Mouse (Mus musculus): ENCODE results near the gene Miox. TPM values are rescaled to one million over a fixed set of nuclear protein-coding genes. Genes with fewer than 3 reads are reported as not detected.

Miox gene
- polyA plus RNA-seq, 1 experiment from 2014 or later = not detected

GRCm38 (mm10) chr15:89374801-89375534, 40.8 kb downstream of the Miox start:
- no peak overlapping the region for H3K9ac ChIP-seq (ENCODE audit: low read length)

GRCm38 (mm10) chr15:89376040-89376439, 41.8 kb downstream of the Miox start:
- no peak overlapping the region for H3K4me3 ChIP-seq (ENCODE audit: low read depth, low read length)
- no peaks in the 10 kb centered on the region for H3K9me3 ChIP-seq (ENCODE audit: control insufficient read depth, low read length)
- TF ChIP-seq EP300 (optimal IDR thresholded peaks at IDR 0.05) = no peak
- no peak for TF ChIP-seq CTCF (IDR thresholded peaks at IDR 0.05; ENCODE audit: low read depth)
- H3K4me2 ChIP-seq (replicated peaks; ENCODE audit: low read depth) = no peak overlapping the region
- H3K9ac ChIP-seq (ENCODE audit: low read length) = no peak overlapping the region
- 82% methylated on average over 7 of the region's 7 CpGs for WGBS
- H3K36me3 ChIP-seq (ENCODE audit: control insufficient read depth, insufficient read depth, low read length) = peaks cover 7% of the 10 kb centered on the region
- ATAC-seq (ENCODE audit: low FRiP score, low TSS enrichment) (no peak), DNase-seq (ENCODE audit: low spot score) (no peak)
- H3K4me1 ChIP-seq (replicated peaks; ENCODE audit: control insufficient read depth, insufficient read depth) = peaks cover 4% of the 10 kb centered on the region; the same call in 1 of the 2 replicates
- no peak overlapping the region for H3K27ac ChIP-seq (replicated peaks)
- H3K27me3 ChIP-seq (ENCODE audit: control insufficient read depth, insufficient read depth, low read length) = peaks cover 8% of the 10 kb centered on the region

More at GRCm38 (mm10) chr15:89374801-89375534, 40.8 kb downstream of the Miox start:
- H3K9me3 ChIP-seq (ENCODE audit: control insufficient read depth, low read length) = no peaks in the 10 kb centered on the region
- no peak overlapping the region for H3K27ac ChIP-seq (replicated peaks)
- WGBS = 93% methylated on average over 17 of the region's 17 CpGs
- no peak overlapping the region for H3K4me3 ChIP-seq (ENCODE audit: low read depth, low read length)
- no peak overlapping the region for H3K4me2 ChIP-seq (replicated peaks; ENCODE audit: low read depth)
- peaks cover 4% of the 10 kb centered on the region; the same call in 1 of the 2 replicates for H3K4me1 ChIP-seq (replicated peaks; ENCODE audit: control insufficient read depth, insufficient read depth)
- TF ChIP-seq EP300 (optimal IDR thresholded peaks at IDR 0.05) = no peak
- no peak for TF ChIP-seq CTCF (IDR thresholded peaks at IDR 0.05; ENCODE audit: low read depth)
- peaks cover 11% of the 10 kb centered on the region for H3K36me3 ChIP-seq (ENCODE audit: control insufficient read depth, insufficient read depth, low read length)
- ATAC-seq (ENCODE audit: low FRiP score, low TSS enrichment) (no peak), DNase-seq (ENCODE audit: low spot score) (no peak)
- H3K27me3 ChIP-seq (ENCODE audit: control insufficient read depth, insufficient read depth, low read length) = peaks cover 8% of the 10 kb centered on the region

GRCm38 (mm10) chr15:89376957-89377356, 42.8 kb downstream of the Miox start, which contains the start of gene Tymp:
Gene Tymp (minus strand): TSS chr15:89377039.
- peaks cover 3% of the 10 kb centered on the region for H3K36me3 ChIP-seq (ENCODE audit: control insufficient read depth, insufficient read depth, low read length)
- 22% methylated on average over 16 of the region's 16 CpGs for WGBS
- no peak for DNase-seq (ENCODE audit: low spot score)

GRCm38 (mm10) chr15:89377362-89377761, 43.2 kb downstream of the Miox start:
- no peak for ATAC-seq (ENCODE audit: low FRiP score, low TSS enrichment)
- Histone ChIP-seq H3K4me1 (replicated peaks; ENCODE audit: control insufficient read depth, insufficient read depth) (peaks cover 4% of the 10 kb centered on the region; the same call in 1 of the 2 replicates), H3K27ac (replicated peaks) (no peak overlapping the region), H3K4me2 (replicated peaks; ENCODE audit: low read depth) (no peak overlapping the region), H3K4me3 (ENCODE audit: low read depth, low read length) (no peak overlapping the region), H3K9me3 (ENCODE audit: control insufficient read depth, low read length) (no peaks in the 10 kb centered on the region), H3K36me3 (ENCODE audit: control insufficient read depth, insufficient read depth, low read length) (no peaks in the 10 kb centered on the region), H3K9ac (ENCODE audit: low read length) (no peak overlapping the region), H3K27me3 (ENCODE audit: control insufficient read depth, insufficient read depth, low read length) (peaks cover 8% of the 10 kb centered on the region)
- 4% methylated on average over 18 of the region's 18 CpGs for WGBS
- DNase-seq (ENCODE audit: low spot score) = no peak
- TF ChIP-seq CTCF (IDR thresholded peaks at IDR 0.05; ENCODE audit: low read depth) = no peak
- TF ChIP-seq EP300 (optimal IDR thresholded peaks at IDR 0.05) = no peak

More at GRCm38 (mm10) chr15:89376957-89377356, 42.8 kb downstream of the Miox start, which contains the start of gene Tymp:
- Histone ChIP-seq H3K9me3 (ENCODE audit: control insufficient read depth, low read length) (no peaks in the 10 kb centered on the region), H3K4me3 (ENCODE audit: low read depth, low read length) (no peak within 1 kb of the TSS), H3K4me2 (replicated peaks; ENCODE audit: low read depth) (no peak within 1 kb of the TSS), H3K9ac (ENCODE audit: low read length) (no peak within 1 kb of the TSS), H3K4me1 (replicated peaks; ENCODE audit: control insufficient read depth, insufficient read depth) (peaks cover 4% of the 10 kb centered on the region; the same call in 1 of the 2 replicates), H3K27ac (replicated peaks) (no peak within 1 kb of the TSS), H3K27me3 (ENCODE audit: control insufficient read depth, insufficient read depth, low read length) (peaks cover 8% of the 10 kb centered on the region)
- ATAC-seq (ENCODE audit: low FRiP score, low TSS enrichment) = no peak
- TF ChIP-seq CTCF (IDR thresholded peaks at IDR 0.05; ENCODE audit: low read depth) (no peak), EP300 (optimal IDR thresholded peaks at IDR 0.05) (no peak)

- Histone ChIP-seq H3K36me3 (ENCODE audit: control insufficient read depth, insufficient read depth, low read length) (no peaks in the 10 kb centered on the region), H3K4me3 (ENCODE audit: low read depth, low read length) (peak overlapping the region; percentile 35), H3K4me2 (replicated peaks; ENCODE audit: low read depth) (peak overlapping the region; percentile 52), H3K27me3 (ENCODE audit: control insufficient read depth, insufficient read depth, low read length) (peaks cover 8% of the 10 kb centered on the region), H3K27ac (replicated peaks) (no peak overlapping the region), H3K9ac (ENCODE audit: low read length) (peak overlapping the region; percentile 9; the same call in 1 of the 2 replicates), H3K9me3 (ENCODE audit: control insufficient read depth, low read length) (no peaks in the 10 kb centered on the region), H3K4me1 (replicated peaks; ENCODE audit: control insufficient read depth, insufficient read depth) (peaks cover 2% of the 10 kb centered on the region; the same call in 1 of the 2 replicates)
- TF ChIP-seq CTCF (IDR thresholded peaks at IDR 0.05; ENCODE audit: low read depth) = no peak
- 18% methylated on average over 43 of the region's 46 CpGs for WGBS
- ATAC-seq (ENCODE audit: low FRiP score, low TSS enrichment) (no peak), DNase-seq (ENCODE audit: low spot score) (no peak)
These were observed 44.0 kb downstream of the Miox start for GRCm38 (mm10) chr15:89377938-89378828.
